Mouse (Mus musculus): ENCODE results near the gene Gm45062.
"Not testable (repeated sequence)": the region's sequence is repeated elsewhere in the genome, so short reads cannot be mapped to it uniquely, and the experiment has no call there.

The Gm45062 gene

DNA sequence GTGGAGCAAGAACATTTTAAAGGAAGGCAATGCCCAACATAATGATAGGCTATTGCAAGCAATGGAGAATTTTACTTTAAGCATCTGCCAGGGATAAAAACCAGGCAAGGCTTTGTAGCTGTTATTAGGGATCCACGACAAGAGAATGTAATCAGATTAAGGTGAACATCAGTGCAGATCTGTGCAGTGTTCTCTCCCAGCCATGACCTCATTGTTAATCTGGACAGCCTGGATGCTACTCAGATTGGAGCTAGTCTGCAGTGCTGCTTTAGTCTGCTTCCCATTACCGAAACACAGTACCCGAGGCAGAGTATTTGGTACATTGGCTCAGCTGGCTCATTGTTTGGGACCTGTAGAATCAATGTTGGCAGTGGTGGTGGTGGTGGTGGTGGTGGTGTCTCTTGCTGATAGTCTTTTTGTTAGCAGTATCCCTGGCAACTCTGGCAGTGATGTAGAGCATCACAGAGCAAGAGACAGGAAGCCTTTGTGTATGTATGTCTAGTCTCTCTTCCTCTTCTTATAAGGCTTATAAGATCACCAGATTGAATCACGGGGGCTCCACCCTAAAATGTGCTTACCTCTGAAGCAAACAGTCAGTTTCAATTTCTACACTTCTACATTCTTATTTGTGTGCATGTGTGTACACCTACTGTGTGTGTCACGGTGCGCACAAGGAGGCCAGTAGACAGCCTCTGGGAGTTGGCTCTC, 245.4 kb downstream of the Gm45062 start:
- in situ Hi-C loops (cut with MboI, MseI): loop anchor here (10.0 kb wide), 1 partner anchor 230 kb away; no protein-coding TSS in a partner anchor

DNA sequence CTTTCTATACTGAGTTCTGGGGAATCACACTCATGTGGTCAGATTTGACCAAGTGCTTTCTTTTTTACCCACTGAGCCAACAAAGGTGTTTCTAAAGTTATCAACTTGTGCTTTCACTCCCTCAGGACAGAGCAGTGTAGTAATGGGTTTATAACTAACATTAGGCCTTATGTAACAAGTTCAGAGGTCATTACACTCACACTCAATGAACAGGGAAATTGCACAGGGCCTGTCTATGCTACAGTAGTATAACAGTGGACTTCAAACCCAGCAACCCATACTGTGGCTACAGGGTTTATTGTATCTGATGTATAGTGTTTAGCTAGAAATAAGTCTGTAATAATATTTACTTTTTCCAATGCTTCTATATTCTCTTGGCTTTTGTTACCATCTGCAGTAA, 247.4 kb downstream of the Gm45062 start:
- in situ Hi-C loops (cut with MboI, MseI): loop anchor here (10.0 kb wide), 1 partner anchor 228 kb away; no protein-coding TSS in a partner anchor

DNA sequence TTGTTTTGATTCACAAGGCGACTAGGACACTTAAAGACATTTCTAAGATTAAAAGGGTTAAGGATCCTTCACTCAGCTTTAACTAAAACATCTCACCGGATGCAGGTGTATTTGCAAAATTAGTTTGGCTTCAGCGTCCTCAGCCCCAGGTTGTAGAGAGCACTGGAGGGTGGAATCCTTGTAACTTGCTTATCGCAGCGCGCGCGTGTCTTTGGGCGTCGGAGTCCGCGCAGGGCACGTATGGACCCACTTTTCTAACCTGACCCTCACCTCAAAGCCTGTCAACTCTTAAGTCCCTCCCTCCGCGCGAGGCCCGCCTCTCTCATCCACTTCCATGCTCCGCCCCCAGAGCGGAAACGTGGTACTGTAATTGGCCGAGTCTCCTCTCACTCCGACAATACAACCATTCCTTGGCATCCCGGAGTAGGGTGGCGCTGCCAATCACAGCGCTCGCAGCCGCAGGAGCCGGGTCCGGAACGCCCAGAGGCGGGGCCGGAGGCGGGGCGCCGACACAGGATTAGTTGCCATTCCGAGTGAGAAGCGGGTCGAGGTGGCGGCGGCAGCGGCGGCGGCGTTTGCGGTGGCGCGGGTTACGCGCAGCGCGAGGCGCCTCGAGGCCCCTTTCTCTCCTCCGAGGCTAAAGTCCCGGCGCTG, 249.8 kb downstream of the Gm45062 start:
- in situ Hi-C loops (cut with MboI, MseI): loop anchor here (10.0 kb wide), 1 partner anchor 226 kb away; no protein-coding TSS in a partner anchor

GRCm38 (mm10) chr6:8509551-8509950, 250.3 kb downstream of the Gm45062 start, which contains the start of gene Glcci1:
Gene Glcci1 (plus strand): TSS chr6:8509600.
- in situ Hi-C loops (cut with MboI, MseI): loop anchor here (10.0 kb wide), 1 partner anchor 225 kb away; no protein-coding TSS in a partner anchor

DNA sequence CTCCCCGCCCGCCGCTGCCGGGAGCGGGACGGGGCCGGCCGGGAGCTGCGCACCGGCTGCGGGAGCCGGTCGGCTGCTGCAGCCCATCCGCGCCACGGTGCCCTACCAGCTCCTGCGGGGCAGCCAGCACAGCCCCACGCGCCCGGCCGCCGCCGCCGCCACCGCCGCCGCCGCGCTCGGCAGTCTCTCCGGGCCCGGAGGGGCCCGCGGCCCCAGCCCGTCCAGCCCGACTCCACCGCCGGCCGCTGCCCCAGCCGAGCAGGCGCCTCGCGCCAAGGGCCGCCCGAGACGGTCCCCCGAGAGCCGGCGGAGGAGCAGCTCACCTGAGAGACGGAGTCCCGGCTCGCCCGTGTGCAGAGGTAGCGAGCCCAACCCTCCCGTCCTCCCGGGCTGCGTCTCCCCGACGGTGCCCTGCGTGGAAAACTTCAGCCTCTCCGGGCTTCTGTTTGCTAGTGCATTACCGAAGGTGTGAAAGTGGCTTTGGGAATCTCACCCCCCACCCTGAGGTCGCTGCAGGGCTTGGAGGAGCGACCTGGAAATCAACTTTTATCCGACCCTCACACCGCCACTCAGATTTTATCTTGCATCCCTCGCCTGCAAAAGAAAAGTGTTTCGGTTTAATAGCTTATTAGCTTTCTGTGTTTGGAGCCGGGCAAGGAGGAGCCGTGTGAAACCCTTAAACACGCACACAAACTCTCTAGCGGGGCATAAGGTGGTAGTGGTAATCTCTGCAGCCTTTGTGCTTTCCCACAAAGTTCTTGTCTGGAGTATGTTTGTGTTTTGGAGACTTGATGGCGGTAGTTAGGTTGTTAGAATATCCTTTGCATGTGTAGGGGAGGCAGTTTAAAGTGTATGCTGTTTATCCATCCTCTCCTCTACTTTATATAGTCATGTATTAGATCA, 251.0 kb downstream of the Gm45062 start:
- in situ Hi-C loops (cut with MboI, MseI): loop anchor here (5.0 to 10.0 kb wide), 2 partner anchors 42 to 225 kb away; no protein-coding TSS in a partner anchor

DNA sequence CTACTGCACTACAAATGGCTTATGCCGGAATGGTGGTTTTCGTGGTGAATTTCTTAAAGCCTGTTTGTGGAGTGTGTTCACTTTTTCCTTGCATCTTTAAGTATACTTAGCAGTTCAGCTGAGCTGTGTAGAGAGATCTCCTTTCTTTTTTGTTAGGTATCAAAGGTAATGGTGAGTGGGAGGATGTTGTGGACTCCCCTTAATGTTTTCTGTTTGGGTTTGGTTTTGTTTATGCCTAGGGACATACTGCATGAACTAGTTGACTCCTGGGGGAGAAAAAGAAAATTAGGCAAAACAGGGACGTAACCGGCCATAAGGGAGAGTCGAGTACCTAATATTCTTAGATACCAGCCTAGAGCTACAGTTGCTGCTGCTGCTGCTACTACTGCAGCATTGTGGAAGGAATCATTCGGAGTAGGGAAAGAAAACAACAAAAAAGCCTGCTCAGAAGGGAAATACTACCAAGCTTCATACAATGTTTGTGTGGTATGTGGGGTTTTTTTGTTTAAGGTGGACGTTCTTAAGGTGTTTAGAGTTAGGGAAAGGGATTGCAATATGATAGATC, 251.7 kb downstream of the Gm45062 start:
- in situ Hi-C loops (cut with MboI, MseI): loop anchor here (5.0 kb wide), 1 partner anchor 41 kb away; no protein-coding TSS in a partner anchor

DNA sequence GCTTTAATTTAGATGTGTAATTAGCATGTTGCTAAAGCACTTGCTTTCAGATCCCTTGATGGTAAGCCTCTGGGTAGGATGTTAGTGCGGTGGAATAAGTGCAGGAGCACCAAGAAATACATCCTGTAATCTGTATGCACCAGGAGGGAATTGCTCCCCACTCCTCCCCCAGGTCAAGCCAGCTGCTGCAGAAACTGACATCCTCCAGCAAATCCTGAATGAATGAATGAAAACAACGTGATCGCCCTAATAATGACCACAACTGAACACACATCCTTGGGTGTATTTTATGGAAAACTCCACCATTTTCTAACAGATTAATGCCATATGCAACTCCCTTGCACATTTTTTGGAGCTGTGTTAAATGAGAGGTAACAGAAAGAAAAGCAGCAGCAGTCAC, 252.2 kb downstream of the Gm45062 start:
- in situ Hi-C loops (cut with MboI, MseI): loop anchor here (5.0 kb wide), 1 partner anchor 41 kb away; no protein-coding TSS in a partner anchor

DNA sequence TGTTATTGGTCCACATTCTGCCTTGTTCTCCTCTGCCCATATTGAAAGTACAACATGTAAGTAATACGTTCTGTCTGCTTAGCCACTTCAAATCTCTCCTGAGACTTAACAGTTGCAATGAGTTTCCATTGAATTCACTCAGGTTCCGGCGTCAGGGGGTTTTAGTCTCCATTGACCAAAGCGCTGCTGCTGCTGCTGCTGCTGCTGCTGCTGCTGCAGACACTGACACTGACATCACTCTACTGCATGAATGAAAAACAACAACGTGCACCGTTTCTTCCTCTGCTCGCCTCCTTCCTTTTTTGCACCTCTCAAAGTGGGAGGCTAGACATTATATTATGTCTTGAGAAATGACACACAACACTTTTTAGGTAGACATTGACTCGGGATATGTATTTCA, 253.2 kb downstream of the Gm45062 start:
- in situ Hi-C loops (cut with MboI, MseI): loop anchor here (5.0 kb wide), 1 partner anchor 40 kb away; no protein-coding TSS in a partner anchor

- in situ Hi-C loops (cut with MboI, MseI): no loop called here
These were observed 260.4 kb downstream of the Gm45062 start for GRCm38 (mm10) chr6:8519687-8520086.

GRCm38 (mm10) chr6:8521231-8521630, 262.0 kb downstream of the Gm45062 start:
- in situ Hi-C loops (cut with MboI, MseI): no loop called here

- in situ Hi-C loops (cut with MboI, MseI): no loop called here
These were observed 265.5 kb downstream of the Gm45062 start for GRCm38 (mm10) chr6:8524717-8525116.

DNA sequence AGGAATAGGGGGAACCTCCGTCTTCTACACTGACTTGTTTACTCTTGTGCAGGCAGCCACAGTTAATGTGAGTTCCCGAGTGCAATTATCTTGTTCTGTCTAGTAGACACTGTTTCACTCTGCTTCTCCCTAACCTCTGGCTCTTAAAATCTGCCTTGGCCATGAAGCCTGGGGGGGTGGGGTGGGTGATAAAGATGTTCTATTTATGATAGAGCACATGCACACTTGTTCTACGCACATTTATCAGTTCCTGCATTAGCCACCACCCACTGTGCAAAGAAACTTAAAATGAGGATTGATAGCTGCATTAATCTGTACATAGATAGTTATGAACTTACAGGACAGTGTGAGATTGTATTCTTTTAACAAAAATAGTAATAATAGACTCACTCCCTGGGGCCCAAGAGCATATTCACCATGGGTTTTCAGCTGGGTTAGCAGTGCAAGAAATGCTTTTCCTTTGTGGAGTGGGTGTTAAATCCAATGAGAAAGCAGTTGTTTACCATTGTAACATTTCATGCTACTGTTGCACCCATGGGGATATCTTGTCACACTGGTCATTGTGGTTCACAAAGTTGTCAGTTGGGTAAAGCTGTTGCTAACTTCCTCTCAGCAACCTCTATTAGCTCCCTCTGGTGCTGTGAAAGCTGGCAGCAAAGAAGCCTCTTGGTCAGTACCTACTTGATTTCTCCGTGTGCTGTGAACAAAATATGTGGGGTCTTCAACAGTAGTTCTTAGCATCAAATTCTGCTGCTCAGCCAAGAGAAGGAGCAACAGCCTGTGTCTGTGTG, 272.0 kb downstream of the Gm45062 start:
- in situ Hi-C loops (cut with MboI, MseI): no loop called here

DNA sequence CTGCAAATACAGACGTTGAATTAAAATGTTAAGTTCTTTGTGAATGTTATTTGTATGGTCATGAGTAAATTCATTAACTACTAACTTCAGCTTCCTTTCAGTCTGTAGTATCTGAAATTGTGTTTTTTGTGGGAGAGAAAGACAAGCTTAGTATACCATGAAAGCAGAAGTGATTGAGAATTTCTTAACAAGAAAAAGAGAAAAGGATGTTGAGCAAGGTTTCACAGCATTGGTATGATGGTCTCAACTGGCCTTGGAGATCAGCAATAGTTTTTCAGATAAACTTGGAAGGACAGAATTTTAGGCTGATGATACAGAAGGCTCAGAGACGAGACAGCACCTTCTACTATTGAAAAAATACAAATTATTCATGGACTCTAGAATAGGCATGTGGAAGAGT, 277.7 kb downstream of the Gm45062 start:
- in situ Hi-C loops (cut with MboI, MseI): no loop called here

DNA sequence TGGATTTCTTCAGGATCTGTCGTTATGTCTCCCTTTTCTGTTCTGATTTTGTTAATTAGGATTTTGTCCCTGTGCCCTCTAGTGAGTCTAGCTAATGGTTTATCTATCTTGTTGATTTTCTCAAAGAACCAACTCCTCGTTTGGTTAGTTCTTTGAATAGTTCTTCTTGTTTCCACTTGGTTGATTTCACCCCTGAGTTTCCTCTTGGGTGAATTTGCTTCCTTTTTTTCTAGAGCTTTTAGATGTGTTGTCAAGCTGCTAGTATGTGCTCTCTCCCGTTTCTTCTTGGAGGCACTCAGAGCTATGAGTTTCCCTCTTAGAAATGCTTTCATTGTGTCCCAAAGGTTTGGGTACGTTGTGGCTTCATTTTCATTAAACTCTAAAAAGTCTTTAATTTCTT, 282.3 kb downstream of the Gm45062 start:
- in situ Hi-C loops (cut with MboI, MseI): not testable (repeated sequence)

DNA sequence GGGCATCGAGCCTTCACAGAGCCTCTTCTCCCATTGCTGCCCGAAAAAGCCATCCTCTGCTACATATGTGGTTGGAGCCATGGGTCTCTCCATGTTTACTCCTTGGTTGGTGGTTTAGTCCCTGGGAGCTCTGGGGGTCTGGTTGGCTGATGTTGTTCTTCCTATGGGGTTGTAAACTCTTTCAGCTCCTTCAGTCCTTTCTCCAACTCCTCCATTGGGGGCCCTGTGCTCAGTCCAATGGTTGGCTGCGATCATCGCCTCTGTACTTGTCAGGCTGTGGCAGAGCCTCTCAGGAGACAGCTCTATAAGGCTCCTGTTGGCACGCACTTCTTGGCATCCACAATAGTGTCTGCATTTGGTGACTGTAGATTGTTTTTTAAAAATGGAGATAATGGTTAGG, 285.6 kb downstream of the Gm45062 start:
- in situ Hi-C loops (cut with MboI, MseI): no loop called here

GRCm38 (mm10) chr6:8545780-8546179, 286.5 kb downstream of the Gm45062 start:
- in situ Hi-C loops (cut with MboI, MseI): no loop called here

DNA sequence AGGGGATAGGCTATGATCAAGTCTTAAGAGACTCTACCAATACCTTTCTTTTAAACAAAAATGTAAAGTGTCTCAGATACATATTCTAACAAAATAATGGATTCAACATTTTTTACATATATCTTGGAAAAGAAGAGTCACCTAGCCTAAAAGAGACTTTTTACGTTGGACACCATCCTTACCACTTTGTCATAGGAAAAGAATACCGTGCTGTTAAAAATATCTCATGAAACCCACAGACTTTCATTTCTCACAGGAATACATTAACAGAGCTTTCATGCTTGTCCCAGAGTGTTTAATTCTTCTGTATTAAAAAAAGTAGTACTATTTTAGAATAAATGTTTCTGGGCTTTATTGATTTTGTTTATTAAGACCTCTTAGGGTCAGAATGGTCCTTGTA, 291.9 kb downstream of the Gm45062 start:
- in situ Hi-C loops (cut with MboI, MseI): loop anchor here (5.0 kb wide), 1 partner anchor 39 kb away; no protein-coding TSS in a partner anchor

GRCm38 (mm10) chr6:8556849-8557571, 297.8 kb downstream of the Gm45062 start:
- in situ Hi-C loops (cut with MboI, MseI): no loop called here

- in situ Hi-C loops (cut with MboI, MseI): no loop called here
These were observed 301.4 kb downstream of the Gm45062 start for GRCm38 (mm10) chr6:8560682-8561081.

DNA sequence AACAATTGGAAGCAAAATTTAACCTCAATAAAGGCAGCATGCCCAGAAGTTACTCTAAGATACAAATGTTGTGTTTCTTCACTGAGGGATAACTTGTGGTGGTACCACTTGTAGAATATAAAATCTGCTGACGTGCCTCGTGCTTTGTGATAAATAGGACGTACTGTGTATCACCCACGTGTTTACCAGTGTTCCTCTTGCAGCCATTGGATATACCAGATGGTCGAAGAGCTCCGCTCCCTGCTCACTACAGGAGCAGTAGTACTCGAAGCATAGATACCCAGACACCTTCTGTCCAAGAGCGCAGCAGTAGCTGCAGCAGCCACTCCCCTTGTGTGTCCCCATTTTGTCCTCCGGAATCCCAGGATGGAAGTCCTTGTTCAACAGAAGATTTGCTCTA, 323.1 kb downstream of the Gm45062 start:
- in situ Hi-C loops (cut with MboI, MseI): no loop called here
